Mouse (Mus musculus): Measurements from ENCODE around the gene Trim31. TPM values are rescaled to one million over a fixed set of nuclear protein-coding genes. Genes with fewer than 3 reads are reported as not detected.

Gene Trim31
- total RNA-seq (2012; rRNA removed) = not detected in 2 replicates

GRCm38 (mm10) chr17:36897552-36898205 is at the start of gene Trim31:
Gene Trim31 (plus strand): TSS chr17:36898118.
- H3K4me1 ChIP-seq (ENCODE audit: control insufficient read depth in 2 of 2, insufficient read depth in 2 of 2, low read length in 2 of 2, poor library complexity in 1 of 2) = no peaks in the 10 kb centered on the region
- no peak for DNase-seq (ENCODE audit: low read depth, low spot score)
- H3K9me3 ChIP-seq (ENCODE audit: control insufficient read depth, insufficient read depth, low read depth, low read length) = no peaks in the 10 kb centered on the region
- no peak within 1 kb of the TSS for H3K27ac ChIP-seq (ENCODE audit: insufficient read depth, low read depth, low read length, poor library complexity, severe bottlenecking)
- TF ChIP-seq CHD2 (IDR thresholded peaks at IDR 0.05; ENCODE audit: low read depth, low read length) = no peak
- TF ChIP-seq MAFK (IDR thresholded peaks at IDR 0.05; ENCODE audit: insufficient read depth, low read depth, low read length) = no peak
- no peak for TF ChIP-seq ZC3H11A (IDR thresholded peaks at IDR 0.05; ENCODE audit: borderline replicate concordance, low read depth, low read length)
- TF ChIP-seq HCFC1 (IDR thresholded peaks at IDR 0.05; ENCODE audit: borderline replicate concordance, insufficient read depth, low read length) = no peak
- TF ChIP-seq ZNF384 (IDR thresholded peaks at IDR 0.05; ENCODE audit: low read depth, low read length) = no peak
- H3K36me3 ChIP-seq (ENCODE audit: control insufficient read depth, insufficient read depth, low read length, poor library complexity, severe bottlenecking) = no peaks in the 10 kb centered on the region
- in situ Hi-C loops (cut with MboI; ENCODE audit: low sequenced_read_pairs in 2 of 2, unreplicated experiment in 2 of 2) = loop anchor here in 1 of 2 experiments (10.0 kb wide), 1 partner anchor 307 kb away; the partner anchor contains the start of gene Olfr94
- H3K4me3 ChIP-seq (ENCODE audit: insufficient read depth in 1 of 2, low read depth in 1 of 2, low read length in 2 of 2, poor library complexity in 1 of 2, severe bottlenecking in 1 of 2) = no peak within 1 kb of the TSS
- H3K9ac ChIP-seq (ENCODE audit: insufficient read depth, low read depth, low read length, poor library complexity, severe bottlenecking) = no peak within 1 kb of the TSS

DNA sequence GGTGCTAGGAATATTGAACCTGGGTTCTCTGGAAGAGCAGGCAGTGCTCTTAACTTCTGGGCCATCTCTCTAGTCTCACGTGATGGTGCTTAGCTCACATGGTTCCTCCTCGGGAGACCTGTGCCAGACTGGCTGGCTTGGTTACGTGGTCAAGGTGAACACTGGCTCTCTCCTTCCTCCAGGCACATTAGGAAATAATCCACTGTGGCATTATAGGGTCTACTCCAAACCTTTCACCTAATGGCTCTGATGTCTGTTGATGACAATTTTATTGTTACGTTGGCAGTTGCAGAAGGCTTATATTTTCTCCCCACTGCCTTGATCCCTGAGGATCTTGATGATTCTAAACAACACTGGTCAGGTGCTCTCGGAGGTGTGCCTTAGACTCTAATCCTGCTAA is 49.0 kb upstream of the Trim31 start:
- no peak for TF ChIP-seq MAFK (IDR thresholded peaks at IDR 0.05; ENCODE audit: insufficient read depth, low read depth, low read length)
- in situ Hi-C loops (cut with MboI; ENCODE audit: low sequenced_read_pairs in 2 of 2, unreplicated experiment in 2 of 2) = no loop called here
- Histone ChIP-seq H3K4me1 (ENCODE audit: control insufficient read depth in 2 of 2, insufficient read depth in 2 of 2, low read length in 2 of 2, poor library complexity in 1 of 2) (peaks cover 2 to 12% of the 10 kb centered on the region in 2 experiments; a peak in 3 of 4 replicates), H3K4me3 (ENCODE audit: insufficient read depth in 1 of 2, low read depth in 1 of 2, low read length in 2 of 2, poor library complexity in 1 of 2, severe bottlenecking in 1 of 2) (no peak overlapping the region), H3K36me3 (ENCODE audit: control insufficient read depth, insufficient read depth, low read length, poor library complexity, severe bottlenecking) (peaks cover 31% of the 10 kb centered on the region), H3K9me3 (ENCODE audit: control insufficient read depth, insufficient read depth, low read depth, low read length) (no peaks in the 10 kb centered on the region), H3K27ac (ENCODE audit: insufficient read depth, low read depth, low read length, poor library complexity, severe bottlenecking) (no peak overlapping the region), H3K9ac (ENCODE audit: insufficient read depth, low read depth, low read length, poor library complexity, severe bottlenecking) (no peak overlapping the region)
- no peak for DNase-seq (ENCODE audit: low read depth, low spot score)

GRCm38 (mm10) chr17:36849992-36850391 is 47.9 kb upstream of the Trim31 start:
- Histone ChIP-seq H3K27ac (ENCODE audit: insufficient read depth, low read depth, low read length, poor library complexity, severe bottlenecking) (no peak overlapping the region), H3K4me3 (ENCODE audit: insufficient read depth in 1 of 2, low read depth in 1 of 2, low read length in 2 of 2, poor library complexity in 1 of 2, severe bottlenecking in 1 of 2) (no peak overlapping the region), H3K9me3 (ENCODE audit: control insufficient read depth, insufficient read depth, low read depth, low read length) (no peaks in the 10 kb centered on the region), H3K9ac (ENCODE audit: insufficient read depth, low read depth, low read length, poor library complexity, severe bottlenecking) (no peak overlapping the region), H3K36me3 (ENCODE audit: control insufficient read depth, insufficient read depth, low read length, poor library complexity, severe bottlenecking) (peaks cover 34% of the 10 kb centered on the region), H3K4me1 (ENCODE audit: control insufficient read depth in 2 of 2, insufficient read depth in 2 of 2, low read length in 2 of 2, poor library complexity in 1 of 2) (peaks cover 0 to 12% of the 10 kb centered on the region in 2 experiments; a peak in 2 of 4 replicates)
- DNase-seq (ENCODE audit: low read depth, low spot score) = no peak
- TF ChIP-seq CHD2 (IDR thresholded peaks at IDR 0.05; ENCODE audit: low read depth, low read length) (no peak), MAFK (IDR thresholded peaks at IDR 0.05; ENCODE audit: insufficient read depth, low read depth, low read length) (no peak), ZNF384 (IDR thresholded peaks at IDR 0.05; ENCODE audit: low read depth, low read length) (no peak), ZC3H11A (IDR thresholded peaks at IDR 0.05; ENCODE audit: borderline replicate concordance, low read depth, low read length) (no peak), HCFC1 (IDR thresholded peaks at IDR 0.05; ENCODE audit: borderline replicate concordance, insufficient read depth, low read length) (no peak)
- in situ Hi-C loops (cut with MboI; ENCODE audit: low sequenced_read_pairs in 2 of 2, unreplicated experiment in 2 of 2) = no loop called here

DNA sequence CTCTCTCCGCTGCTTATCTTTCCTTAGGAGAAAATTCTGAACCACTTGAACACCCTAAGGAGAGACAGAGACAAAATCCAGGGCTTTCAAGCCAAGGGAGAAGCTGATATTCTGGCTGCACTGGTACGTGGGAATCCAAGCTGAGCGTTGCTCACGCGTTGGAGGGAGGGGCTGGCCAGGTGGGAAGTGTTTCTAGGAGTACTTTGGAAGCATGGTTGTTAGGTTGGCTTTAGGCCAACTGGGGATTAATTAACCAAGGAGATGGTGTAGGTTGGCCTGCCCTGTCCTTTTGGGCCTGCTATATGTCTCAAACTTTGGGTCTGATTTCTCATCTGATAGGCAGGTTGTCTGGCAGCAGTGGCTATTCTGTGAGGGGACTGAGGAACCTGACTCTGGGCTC is 46.7 kb upstream of the Trim31 start:
- H3K27ac ChIP-seq (ENCODE audit: insufficient read depth, low read depth, low read length, poor library complexity, severe bottlenecking) = no peak overlapping the region
- DNase-seq (ENCODE audit: low read depth, low spot score) = no peak
- peaks cover 38% of the 10 kb centered on the region for H3K36me3 ChIP-seq (ENCODE audit: control insufficient read depth, insufficient read depth, low read length, poor library complexity, severe bottlenecking)
- H3K4me3 ChIP-seq (ENCODE audit: insufficient read depth in 1 of 2, low read depth in 1 of 2, low read length in 2 of 2, poor library complexity in 1 of 2, severe bottlenecking in 1 of 2) = no peak overlapping the region
- H3K9me3 ChIP-seq (ENCODE audit: control insufficient read depth, insufficient read depth, low read depth, low read length) = no peaks in the 10 kb centered on the region
- in situ Hi-C loops (cut with MboI; ENCODE audit: low sequenced_read_pairs in 2 of 2, unreplicated experiment in 2 of 2) = no loop called here
- TF ChIP-seq ZC3H11A (IDR thresholded peaks at IDR 0.05; ENCODE audit: borderline replicate concordance, low read depth, low read length) (no peak), HCFC1 (IDR thresholded peaks at IDR 0.05; ENCODE audit: borderline replicate concordance, insufficient read depth, low read length) (no peak), ZNF384 (IDR thresholded peaks at IDR 0.05; ENCODE audit: low read depth, low read length) (no peak), MAFK (IDR thresholded peaks at IDR 0.05; ENCODE audit: insufficient read depth, low read depth, low read length) (no peak), CHD2 (IDR thresholded peaks at IDR 0.05; ENCODE audit: low read depth, low read length) (no peak)
- H3K4me1 ChIP-seq (ENCODE audit: control insufficient read depth in 2 of 2, insufficient read depth in 2 of 2, low read length in 2 of 2, poor library complexity in 1 of 2) = peaks cover 0 to 5% of the 10 kb centered on the region in 2 experiments; a peak in 1 of 4 replicates
- H3K9ac ChIP-seq (ENCODE audit: insufficient read depth, low read depth, low read length, poor library complexity, severe bottlenecking) = no peak overlapping the region

Data from ES-E14 (cell line).